Mouse (Mus musculus): ENCODE data around the gene Fam69b. TPM values are rescaled to one million over a fixed set of nuclear protein-coding genes. Genes with fewer than 3 reads are reported as not detected.

Fam69b gene
- total RNA-seq (2015) (2.8 and 4.8 TPM in 2 replicates), total RNA-seq (2017) (9.2 and 9.4 TPM in 2 replicates)

DNA sequence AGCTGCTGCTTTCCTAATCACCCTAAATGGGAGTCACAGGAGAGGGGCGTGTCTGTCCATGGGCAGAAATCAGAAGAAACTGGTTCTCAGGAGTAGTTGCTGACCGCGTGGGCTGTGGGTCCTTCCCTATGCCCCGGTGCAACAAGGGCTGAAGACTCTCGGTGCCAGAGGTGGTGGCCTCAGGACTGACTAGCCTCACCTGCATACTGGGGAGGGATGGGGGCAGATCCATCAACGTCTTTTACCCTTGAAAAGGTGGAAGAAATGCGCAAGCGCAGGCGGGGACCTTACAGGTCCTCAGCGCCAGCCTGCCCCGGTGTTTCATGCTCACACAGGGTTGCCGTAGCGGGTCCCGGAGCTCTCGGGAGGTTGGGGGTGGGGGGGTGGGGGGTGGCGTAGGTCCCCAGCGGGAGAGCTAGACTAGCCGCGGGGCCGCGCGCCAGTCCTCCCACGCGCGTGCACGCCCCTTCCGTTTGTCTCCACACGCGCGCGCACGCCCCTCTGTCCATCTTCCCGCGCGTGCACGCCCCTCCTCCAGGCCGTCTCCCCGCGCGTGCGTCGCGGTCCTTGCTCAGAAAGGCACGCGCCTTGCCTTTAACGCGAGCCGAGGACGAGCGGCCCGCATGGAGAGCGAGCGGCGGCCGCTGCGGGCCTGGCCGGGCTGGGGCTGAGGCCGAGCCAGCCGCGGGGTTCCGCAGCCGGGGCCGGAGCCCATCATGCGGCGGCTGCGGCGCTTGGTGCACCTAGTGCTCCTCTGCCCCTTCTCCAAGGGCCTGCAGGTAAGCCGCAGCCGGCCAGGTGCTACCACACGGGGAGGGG is at the start of gene Fam69b:
Gene Fam69b (plus strand): TSS at position 537 of the 819 bp plus-strand sequence.
- ATAC-seq (replicated peaks; ENCODE audit: poor library complexity): peak; percentile 67

DNA sequence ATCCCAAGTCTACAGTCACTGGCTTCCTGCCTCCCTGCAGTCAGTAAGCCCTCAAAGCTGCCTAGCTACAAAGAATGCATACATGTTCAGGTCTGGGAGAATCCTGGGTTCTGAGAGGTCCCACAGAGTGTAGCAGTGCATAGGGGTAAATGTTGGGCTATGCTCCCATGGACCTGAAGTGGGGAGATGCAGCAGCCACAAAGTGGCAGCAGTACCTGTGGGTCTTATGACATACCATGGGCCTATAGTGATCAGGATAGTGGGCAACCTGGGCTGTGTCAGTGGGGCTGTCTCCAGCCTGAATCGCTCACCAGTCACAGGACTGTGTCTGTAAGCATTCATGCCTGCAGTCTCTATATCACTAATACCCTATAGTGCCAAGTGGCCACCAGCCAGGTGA is 48.5 kb upstream of the Fam69b start, which contains the start of gene Egfl7:
Gene Egfl7 (plus strand): TSS at position 301 of the 400 bp plus-strand sequence.
- ATAC-seq (replicated peaks; ENCODE audit: poor library complexity): no peak

DNA sequence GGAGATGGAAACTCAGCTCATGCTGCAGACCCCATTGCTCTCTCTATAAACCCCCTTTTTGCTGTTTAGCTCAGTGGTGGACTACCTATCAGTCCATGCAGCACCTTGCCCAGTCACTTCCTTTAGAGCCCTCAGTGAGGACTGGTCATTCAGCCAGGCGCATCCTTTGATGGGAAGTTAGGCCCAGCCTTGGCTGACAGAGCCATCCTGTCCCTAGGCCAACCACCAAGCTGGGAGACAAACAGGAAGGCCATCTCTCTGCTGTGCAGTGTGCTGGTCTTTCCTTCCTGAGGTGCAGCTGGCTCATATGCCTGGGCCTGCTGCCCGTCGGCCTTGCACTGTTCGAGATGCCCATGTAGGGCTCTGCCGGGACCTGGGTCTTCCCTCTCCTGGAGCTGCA is 47.5 kb upstream of the Fam69b start:
- ATAC-seq (replicated peaks; ENCODE audit: poor library complexity): no peak

DNA sequence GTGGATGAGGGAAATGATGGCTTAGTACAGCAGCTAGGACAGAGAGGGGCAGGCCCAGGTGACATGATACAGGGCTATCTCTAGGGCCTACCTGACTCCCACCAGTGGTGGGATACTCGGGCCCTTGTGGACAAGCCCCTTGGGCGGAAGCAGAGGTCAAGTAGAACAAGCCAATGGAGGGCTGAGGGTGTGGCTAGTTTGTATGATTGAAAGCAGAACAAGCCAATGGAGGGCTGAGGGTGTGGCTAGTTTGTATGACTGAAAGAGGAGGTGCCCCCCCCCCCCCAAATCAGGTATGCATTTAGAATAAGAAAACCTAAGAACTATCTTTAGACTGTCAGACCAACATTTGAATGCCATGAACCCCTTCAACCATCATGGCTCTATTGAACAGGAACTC is 46.1 kb upstream of the Fam69b start:
- ATAC-seq (replicated peaks; ENCODE audit: poor library complexity): no peak

DNA sequence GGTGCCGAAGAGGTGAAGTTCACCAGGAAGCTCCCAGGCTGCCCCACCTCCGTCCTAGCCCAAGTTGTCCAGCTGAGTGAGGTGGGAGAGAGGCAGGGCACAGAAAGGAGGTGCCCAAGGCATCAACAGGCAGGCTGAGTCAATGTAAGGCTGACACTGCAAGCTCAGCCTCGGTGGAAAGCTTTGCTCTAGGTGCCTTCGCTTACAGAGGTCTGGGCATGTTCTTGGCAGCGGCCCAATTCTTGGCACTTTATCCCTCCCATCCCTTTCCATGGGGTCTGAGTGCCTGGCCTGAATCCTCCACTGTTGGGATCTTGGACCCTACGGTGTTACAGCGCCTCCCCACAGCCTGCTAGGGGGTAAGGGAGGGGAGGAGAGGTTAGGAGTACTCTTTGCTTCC is 45.5 kb upstream of the Fam69b start:
- ATAC-seq (replicated peaks; ENCODE audit: poor library complexity): no peak

DNA sequence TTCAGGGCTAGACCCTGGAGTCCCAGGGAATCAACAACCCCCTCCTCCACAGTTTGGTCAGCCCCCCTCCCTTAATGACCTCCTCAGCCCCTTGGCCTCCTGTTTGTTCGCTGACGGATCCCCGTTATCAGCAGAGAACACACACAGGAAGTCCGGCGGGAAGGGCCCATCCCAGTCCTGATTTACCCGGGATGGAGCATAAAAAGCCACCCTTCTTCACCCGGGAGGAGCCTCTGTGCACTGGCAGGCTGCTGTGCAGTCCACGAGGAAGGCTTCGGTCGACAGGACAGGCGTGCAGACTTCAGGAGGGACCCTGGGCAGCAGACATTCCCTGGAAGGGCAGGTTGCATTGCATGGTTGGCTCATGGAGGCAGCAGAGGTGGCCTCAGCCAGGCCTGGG is 44.6 kb upstream of the Fam69b start:
- no peak for ATAC-seq (replicated peaks; ENCODE audit: poor library complexity)

DNA sequence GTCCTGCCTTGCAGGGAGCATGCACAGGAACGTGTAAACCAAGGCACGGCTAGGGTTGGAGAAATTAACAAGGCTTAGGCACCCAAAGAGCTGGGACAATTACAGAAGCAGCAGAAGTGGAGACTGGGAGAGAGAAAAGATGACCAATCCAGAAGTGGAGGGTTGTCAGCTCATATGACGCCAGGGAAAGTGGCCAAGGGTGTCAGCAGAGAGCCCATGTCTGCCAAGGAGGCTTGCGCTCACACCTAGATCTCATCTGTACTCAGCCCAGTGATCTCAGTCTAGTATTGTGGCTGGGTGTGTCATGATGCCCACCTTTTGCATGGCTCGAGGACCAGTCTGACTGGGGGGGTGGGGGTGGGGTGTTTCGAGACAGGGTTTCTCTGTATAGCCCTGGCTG is 42.5 kb upstream of the Fam69b start:
- 0 out of 2 replicates have a peak, but pooled peaks have one; percentile 17 for ATAC-seq (replicated peaks; ENCODE audit: poor library complexity)

DNA sequence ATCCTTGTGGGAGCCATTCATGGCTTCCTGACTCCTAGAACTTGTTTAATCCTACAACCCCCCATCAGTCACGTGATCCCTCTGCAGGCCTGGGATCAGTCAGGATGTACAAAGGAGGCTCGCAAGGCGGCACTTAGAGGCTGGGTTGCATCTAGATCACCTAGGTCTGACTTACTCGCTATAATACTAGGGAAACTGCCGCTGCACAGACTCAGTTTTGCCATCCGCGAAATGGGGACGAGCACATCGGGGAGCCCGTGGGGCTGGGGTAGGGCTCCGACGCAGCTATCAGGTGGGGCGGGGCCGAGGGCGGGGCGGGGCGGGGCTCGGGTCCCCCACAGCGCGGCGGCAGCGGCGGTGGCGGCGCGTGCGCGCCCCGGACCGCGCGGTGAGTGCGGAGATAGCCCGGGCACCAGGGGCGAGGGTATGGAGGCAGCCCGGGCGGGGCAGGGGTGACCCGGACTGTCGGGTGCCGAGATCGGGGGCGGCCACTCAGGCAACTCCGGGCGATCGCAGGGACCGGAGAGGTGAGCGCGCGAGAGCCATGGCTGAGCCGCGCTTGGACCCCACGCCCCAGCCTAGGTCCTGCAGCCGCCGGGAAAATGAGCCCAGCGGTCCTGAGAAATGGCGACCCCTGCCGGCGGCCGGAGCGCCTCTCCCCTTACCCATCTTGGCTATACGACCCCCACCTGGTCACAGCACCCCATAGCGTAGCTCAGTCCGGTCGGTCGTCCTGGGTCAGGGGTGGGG is 41.8 kb upstream of the Fam69b start, which contains the start of gene Gm20532:
Gene Gm20532 (plus strand): TSS at position 346 of the 750 bp plus-strand sequence.
- peak; percentile 35 for ATAC-seq (replicated peaks; ENCODE audit: poor library complexity)

DNA sequence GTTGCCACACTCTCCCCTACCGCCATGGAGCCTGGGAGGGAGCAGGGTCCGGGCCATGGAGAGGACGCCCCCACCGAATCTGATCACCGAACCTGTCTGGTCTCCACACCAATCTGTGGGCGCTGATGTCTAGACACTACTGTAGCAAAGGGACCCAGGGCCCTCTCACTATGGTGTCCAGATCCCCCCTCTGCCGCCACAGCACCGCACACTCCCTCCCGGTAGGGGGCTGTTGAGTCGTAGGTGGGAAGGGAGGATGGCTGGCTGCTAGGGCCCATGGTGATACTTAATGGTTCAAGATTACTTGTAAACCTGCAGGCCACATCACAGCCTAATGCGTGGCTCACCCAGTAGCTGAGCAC is 41.2 kb upstream of the Fam69b start:
- peak; percentile 68 for ATAC-seq (replicated peaks; ENCODE audit: poor library complexity)

DNA sequence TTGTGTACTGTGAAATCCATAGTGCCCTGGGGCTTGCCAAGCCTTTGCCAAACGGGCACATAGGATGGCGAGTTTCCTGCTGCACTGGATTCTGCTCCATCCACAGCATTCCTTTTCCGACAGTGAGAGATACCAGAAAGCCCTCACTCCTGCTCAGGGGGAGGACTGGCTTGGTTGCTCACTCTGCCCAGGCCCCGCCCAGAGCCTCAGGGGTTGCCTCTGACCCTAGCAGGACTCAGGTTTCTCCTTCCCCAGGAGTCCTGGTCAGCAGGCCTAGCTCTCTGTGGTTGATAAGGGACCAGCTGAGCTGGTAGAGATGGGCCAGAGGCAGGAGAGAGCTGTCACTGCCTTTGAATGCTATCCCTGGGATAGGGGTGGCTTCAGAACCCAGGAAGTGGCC is 39.7 kb upstream of the Fam69b start:
- ATAC-seq (replicated peaks; ENCODE audit: poor library complexity): no peak

DNA sequence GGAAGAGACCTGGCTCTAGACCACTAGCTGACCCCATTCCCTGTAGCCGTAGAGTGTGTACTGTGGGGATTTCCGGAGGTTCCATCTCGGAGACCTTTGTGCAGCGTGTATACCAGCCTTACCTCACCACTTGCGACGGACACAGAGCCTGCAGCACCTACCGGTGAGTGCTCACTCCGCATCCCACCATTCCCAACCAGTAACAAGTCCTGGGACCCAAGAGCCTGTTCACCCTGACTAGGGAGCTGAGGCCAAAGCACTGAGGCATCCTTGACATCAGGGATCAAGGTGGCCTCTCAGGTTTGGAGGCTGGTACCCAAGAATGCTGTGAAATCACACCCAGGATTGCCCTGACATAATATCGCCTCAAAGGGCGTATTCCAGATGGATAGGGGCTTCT is 39.0 kb upstream of the Fam69b start:
- ATAC-seq (replicated peaks; ENCODE audit: poor library complexity): no peak

DNA sequence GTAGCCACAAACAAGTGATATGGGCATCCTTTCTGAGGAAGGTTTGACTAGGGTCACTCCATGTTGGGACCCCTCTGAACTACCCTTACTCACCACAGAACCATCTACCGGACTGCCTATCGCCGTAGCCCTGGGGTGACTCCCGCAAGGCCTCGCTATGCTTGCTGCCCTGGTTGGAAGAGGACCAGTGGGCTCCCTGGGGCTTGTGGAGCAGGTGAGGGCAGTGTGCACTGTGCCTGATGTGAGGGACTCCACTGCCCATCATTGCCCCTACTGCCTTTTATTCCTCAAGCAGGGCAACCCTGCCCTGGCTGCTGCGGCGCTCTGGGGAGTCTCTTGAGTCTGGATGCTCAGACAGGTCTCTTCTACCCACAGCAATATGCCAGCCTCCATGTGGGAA is 38.0 kb upstream of the Fam69b start:
- ATAC-seq (replicated peaks; ENCODE audit: poor library complexity): no peak

DNA sequence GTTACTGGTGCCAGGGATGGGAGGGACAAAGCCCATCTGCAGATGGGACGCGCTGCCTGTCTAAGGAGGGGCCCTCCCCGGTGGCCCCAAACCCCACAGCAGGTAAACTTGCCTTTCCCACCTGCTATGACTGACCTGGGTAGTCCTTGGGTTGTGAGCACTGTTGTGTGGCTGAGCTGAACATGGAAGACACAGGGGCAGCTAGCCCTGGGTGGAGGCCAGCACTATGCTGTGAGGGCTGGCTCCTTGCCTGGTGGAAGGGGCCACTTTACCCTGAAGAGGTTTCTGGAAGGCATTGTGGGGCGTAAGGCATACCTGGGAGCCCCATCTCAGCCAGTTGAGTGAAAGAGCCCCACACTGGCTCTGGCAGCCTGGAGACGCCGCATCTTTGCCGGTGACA is 37.3 kb upstream of the Fam69b start:
- no peak for ATAC-seq (replicated peaks; ENCODE audit: poor library complexity)

DNA sequence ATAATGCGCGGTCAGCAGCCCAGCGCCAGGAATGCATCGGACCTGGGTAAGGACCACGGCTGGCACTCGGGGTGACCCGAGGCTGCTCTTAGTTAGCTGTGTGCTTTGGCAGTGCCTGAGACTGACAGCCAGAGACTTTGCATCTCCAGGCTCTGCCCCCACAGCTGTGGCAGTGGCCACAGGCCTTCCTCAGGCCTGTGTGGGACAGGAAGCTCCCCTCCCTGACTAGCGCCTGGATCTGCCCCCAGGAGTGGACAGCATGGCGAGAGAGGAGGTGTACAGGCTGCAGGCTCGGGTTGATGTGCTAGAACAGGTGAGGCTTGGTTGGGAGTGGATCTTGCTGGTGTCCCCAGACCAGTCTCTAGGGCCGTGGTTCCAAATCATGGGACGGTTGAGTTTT is 36.8 kb upstream of the Fam69b start:
- ATAC-seq (replicated peaks; ENCODE audit: poor library complexity): no peak

DNA sequence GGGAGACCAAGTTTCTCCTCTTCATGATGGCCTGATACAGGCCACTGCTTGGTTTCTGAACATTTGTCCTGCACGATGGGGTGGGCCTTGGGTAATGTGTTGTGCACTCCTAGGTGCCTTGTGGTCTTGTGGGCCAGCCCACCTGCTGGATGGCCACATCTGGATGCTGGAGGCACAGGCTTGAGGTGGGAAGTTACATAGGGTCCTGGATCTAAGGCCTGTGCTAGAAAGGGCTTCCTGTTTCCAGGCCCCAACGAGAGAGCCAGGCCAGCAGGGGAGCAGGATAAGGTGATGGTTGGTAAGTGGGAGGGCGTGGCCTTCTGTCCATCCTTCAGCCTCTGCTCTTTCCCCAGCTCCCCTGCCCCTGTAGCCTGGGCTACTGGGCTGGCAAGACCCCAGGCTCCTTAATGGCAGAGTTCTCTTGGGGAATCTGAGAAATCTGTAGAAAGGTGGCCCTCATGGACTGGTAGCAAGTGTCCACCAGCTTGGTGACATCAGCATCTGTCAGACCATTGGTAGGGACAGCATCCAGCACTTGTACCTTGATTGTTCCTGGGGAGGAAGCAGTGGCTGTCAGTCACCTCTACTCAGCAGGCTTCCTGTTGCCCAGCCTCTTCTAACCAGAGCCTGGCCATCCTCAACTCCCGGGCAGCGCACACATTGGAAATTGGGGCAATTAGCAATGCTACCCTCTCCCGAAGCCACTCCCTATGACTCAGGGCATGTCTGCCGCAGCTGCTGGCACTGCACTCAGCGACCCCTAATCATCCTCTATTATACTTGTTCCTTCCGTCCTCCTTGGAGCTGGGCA is 34.8 kb upstream of the Fam69b start:
- no peak for ATAC-seq (replicated peaks; ENCODE audit: poor library complexity)

DNA sequence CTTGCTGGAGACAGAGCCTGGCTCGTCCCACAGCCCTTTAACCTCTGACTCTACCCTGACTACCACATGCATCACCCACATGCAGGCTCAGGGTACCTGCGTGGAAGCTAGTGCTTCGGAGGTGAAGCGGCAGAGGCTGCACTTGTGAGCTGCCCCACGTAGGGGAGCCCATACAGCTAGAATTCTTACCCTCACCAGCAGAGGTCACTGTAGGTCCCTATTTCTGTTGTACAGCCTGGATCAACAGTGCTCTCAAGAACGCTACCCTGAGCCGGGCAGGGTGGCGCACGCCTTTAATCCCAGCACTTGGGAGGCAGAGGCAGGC is 34.3 kb upstream of the Fam69b start:
- ATAC-seq (replicated peaks; ENCODE audit: poor library complexity): peak; percentile 82

DNA sequence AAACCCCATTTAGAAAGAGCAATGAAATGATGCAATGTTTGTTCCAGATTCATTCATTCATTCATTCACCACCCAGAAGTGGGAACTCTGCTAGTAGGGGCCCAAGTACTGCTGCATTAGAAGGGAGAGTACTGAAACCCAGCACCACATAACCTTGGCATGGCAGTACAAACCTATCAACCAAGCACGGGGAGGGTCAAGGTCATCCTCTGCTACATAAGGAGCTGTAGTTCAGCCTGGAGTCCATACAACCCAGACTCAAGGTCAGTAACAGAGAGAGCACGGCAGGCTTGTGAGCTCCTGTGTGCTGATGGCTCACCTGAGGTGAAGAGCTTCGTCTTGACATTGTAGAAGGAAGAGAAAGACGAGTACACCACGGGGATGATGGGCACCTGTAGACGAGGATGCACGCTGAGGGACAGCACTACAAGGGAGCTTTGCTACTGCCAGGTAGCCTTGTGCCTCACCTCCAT is 33.8 kb upstream of the Fam69b start:
- ATAC-seq (replicated peaks; ENCODE audit: poor library complexity): no peak

DNA sequence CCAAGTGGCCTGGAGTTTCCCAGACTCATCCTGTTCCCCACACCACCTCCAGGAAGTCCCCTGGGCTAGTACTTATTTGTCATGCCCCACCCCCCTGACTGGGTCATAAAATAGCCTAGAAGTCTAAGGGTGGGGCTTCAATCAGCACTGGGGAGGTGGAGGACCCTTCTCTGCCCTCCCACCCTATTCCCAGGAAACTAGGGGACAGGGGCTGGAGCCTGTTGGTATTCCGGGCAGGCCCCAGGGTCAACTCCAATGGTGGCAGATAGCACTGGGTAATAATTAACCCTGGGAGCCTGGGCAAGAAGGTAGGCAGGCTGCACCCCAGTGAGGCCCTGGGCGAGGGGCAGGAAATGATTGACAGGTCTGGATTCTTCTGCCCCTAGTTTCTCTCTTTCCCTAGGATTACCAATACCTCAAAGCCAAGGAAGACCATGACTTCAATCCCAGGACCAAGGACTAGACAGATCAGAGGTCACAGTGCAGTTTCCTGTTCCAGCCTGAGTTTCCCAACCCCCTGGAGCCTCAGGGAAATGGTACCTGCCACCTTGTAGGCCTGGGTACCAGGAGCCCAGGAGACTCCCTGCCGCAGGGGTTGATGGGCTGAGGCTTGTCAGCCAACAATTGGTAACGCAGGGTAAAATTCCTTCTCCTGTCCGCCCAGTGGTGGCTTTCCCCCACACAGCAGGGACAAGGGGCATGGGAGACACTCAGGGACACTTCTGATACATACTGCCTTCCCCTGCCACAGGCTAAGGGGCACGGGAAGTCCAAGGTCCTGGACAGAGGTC is 33.1 kb upstream of the Fam69b start:
- no peak for ATAC-seq (replicated peaks; ENCODE audit: poor library complexity)

DNA sequence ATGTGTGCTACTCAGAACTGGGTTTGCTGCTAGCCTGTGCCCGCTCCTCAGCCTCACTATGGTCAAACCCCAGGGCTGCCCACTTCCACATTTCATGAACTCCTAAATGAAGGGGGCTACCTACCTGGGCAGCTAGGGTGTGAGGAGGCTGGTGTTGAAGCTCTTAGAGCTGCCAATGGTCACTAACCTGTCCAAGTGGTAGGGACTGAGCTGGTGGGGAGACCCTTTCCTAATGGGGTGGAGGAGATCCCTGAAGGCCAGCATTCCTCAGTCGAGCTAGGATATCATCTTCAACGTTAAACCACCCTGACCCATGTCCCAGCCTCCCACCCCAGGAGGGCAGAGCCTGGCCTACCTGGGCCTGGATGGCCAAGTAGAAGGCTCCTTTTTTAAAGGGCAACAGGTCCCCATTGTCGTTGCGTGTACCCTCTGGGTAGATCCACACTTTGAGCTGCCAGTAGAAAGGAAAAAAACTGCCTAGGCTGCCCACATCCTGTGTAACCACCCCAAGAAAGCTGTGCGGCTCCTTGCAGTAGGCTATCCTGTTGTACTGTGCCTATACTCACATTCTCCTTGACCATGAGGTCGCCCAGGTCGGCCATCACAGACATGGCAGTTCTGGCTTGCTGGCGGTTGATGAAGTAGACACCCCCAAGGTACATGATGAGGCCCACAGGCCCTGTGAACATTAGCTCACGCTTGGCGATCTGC is 32.4 kb upstream of the Fam69b start:
- ATAC-seq (replicated peaks; ENCODE audit: poor library complexity): no peak

DNA sequence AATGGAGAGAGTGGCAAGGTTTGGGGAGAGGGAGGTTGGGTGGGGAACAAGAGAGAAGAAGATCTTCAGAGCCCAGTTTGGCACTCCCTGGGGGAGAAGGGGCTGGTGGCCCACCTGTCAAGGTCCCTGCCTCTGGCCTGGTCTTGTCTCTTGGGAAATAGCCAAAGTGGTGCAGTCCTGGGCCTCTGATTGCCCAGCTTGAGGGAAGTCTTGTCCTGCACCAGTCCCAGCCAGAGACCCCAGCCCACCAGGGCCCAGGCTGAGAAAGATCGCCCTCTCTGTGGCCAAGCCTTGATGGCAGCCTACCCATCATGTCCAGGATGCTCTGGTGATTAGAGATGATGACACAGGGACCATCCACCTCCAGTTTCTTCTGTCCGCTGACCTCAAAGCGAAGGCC is 31.4 kb upstream of the Fam69b start:
- no peak for ATAC-seq (replicated peaks; ENCODE audit: poor library complexity)

Data from megakaryocyte progenitor cell, adult 5-6 weeks (primary cell).